Mouse (Mus musculus) ovary, postnatal 10 days (tissue): ENCODE measurements around the gene Usp43.

ENCODE experiments used
- DNase-seq: peaks from one replicate; pipeline ENCODE4 v3.0.0; 2022; ENCODE audit warnings: low spot score

Gene Usp43

GRCm38 (mm10) chr11:67897064-67897560 lies 24.8 kb downstream of the Usp43 start:
- DNase-seq: peak; percentile 24

- no peak for DNase-seq
Measured at GRCm38 (mm10) chr11:67895641-67896040, 26.3 kb downstream of the Usp43 start.

- no peak for DNase-seq
Measured at GRCm38 (mm10) chr11:67888521-67888920, 33.4 kb downstream of the Usp43 start.

- DNase-seq: no peak
Measured at GRCm38 (mm10) chr11:67885921-67886320, 36.0 kb downstream of the Usp43 start.

GRCm38 (mm10) chr11:67865521-67866197 lies 56.3 kb downstream of the Usp43 start:
- DNase-seq: no peak

- DNase-seq: no peak
Measured at GRCm38 (mm10) chr11:67865100-67865499, 56.9 kb downstream of the Usp43 start.

GRCm38 (mm10) chr11:67861399-67861838 lies 60.5 kb downstream of the Usp43 start:
- DNase-seq: no peak

- no peak for DNase-seq
Measured at GRCm38 (mm10) chr11:67860743-67861398, 61.1 kb downstream of the Usp43 start.

GRCm38 (mm10) chr11:67858518-67858917 lies 63.4 kb downstream of the Usp43 start:
- no peak for DNase-seq

- no peak for DNase-seq
Measured at GRCm38 (mm10) chr11:67855035-67855434, 66.9 kb downstream of the Usp43 start.

GRCm38 (mm10) chr11:67853996-67854395 lies 68.0 kb downstream of the Usp43 start:
- DNase-seq: no peak

- DNase-seq: no peak
Measured at GRCm38 (mm10) chr11:67851770-67852169, 70.2 kb downstream of the Usp43 start.

GRCm38 (mm10) chr11:67845193-67845592 lies 76.8 kb downstream of the Usp43 start:
- no peak for DNase-seq

GRCm38 (mm10) chr11:67839810-67840209 lies 82.1 kb downstream of the Usp43 start:
- no peak for DNase-seq

- no peak for DNase-seq
Measured at GRCm38 (mm10) chr11:67835408-67836078, 86.4 kb downstream of the Usp43 start.

GRCm38 (mm10) chr11:67831820-67832219 lies 90.1 kb downstream of the Usp43 start:
- no peak for DNase-seq

- no peak for DNase-seq
Measured at GRCm38 (mm10) chr11:67829530-67829929, 92.4 kb downstream of the Usp43 start.

GRCm38 (mm10) chr11:67828360-67829059 lies 93.4 kb downstream of the Usp43 start:
- DNase-seq: no peak

GRCm38 (mm10) chr11:67821560-67821959 lies 100.4 kb downstream of the Usp43 start:
- DNase-seq: no peak

GRCm38 (mm10) chr11:67820221-67820620 lies 101.7 kb downstream of the Usp43 start:
- DNase-seq: no peak

GRCm38 (mm10) chr11:67819604-67820003 lies 102.3 kb downstream of the Usp43 start:
- no peak for DNase-seq

GRCm38 (mm10) chr11:67811535-67811934 lies 110.4 kb downstream of the Usp43 start:
- DNase-seq: no peak
